Mouse (Mus musculus): ENCODE measurements around the gene 4930596D02Rik. TPM values are rescaled to one million over a fixed set of nuclear protein-coding genes. Genes with fewer than 3 reads are reported as not detected.

Gene 4930596D02Rik
- total RNA-seq (2012; rRNA removed) (not detected in 2 replicates), polyA plus RNA-seq (2012; ENCODE audit: insufficient read depth in 1 of 2, insufficient read length in 2 of 2, low read depth in 1 of 2, low replicate concordance in 2 of 2, missing spikeins in 1 of 2) (not detected)

- no peak for DNase-seq (ENCODE audit: low read depth, low spot score)
- Histone ChIP-seq H3K79me2 (ENCODE audit: control insufficient read depth, insufficient read depth, low read length, poor library complexity) (no peaks in the 10 kb centered on the region), H3K4me3 (ENCODE audit: control insufficient read depth in 1 of 2, insufficient read depth in 1 of 2, low read depth in 2 of 2, low read length in 2 of 2) (no peak within 1 kb of the TSS), H3K4me1 (ENCODE audit: control insufficient read depth in 1 of 2, insufficient read depth in 2 of 2, low read length in 2 of 2) (no peaks in the 10 kb centered on the region), H3K27me3 (ENCODE audit: control insufficient read depth in 1 of 2, insufficient read depth in 2 of 2, low read length in 2 of 2) (no peaks in the 10 kb centered on the region), H3K9me3 (replicated peaks; ENCODE audit: insufficient read depth, low read length) (no peaks in the 10 kb centered on the region), H3K27ac (ENCODE audit: control insufficient read depth, low read depth, low read length) (no peak within 1 kb of the TSS), H3K36me3 (ENCODE audit: control insufficient read depth in 1 of 2, insufficient read depth in 2 of 2, low read length in 2 of 2) (no peaks in the 10 kb centered on the region), H3K9ac (ENCODE audit: control insufficient read depth, low read depth, low read length, poor library complexity, severe bottlenecking) (no peak within 1 kb of the TSS)
- TF ChIP-seq KAT2A (conservative IDR thresholded peaks at IDR 0.05; ENCODE audit: low read depth, low read length) (no peak), MAX (IDR thresholded peaks at IDR 0.05; ENCODE audit: low read length) (no peak), NELFE (IDR thresholded peaks at IDR 0.05; ENCODE audit: low read depth, low read length) (no peak), E2F4 (IDR thresholded peaks at IDR 0.05; ENCODE audit: borderline replicate concordance, low read depth, low read length) (no peak), BHLHE40 (IDR thresholded peaks at IDR 0.05; ENCODE audit: borderline replicate concordance, low read depth, low read length) (no peak), POLR2AphosphoS5 (IDR thresholded peaks at IDR 0.05; ENCODE audit: borderline replicate concordance, low read depth, low read length) (no peak), MYB (IDR thresholded peaks at IDR 0.05; ENCODE audit: low read depth, low read length) (no peak), GATA1 (IDR thresholded peaks at IDR 0.05; ENCODE audit: low read depth, low read length) (no peak), RCOR1 (IDR thresholded peaks at IDR 0.05; ENCODE audit: low read depth, low read length) (no peak), TBP (IDR thresholded peaks at IDR 0.05; ENCODE audit: low read depth, low read length) (no peak), MAZ (IDR thresholded peaks at IDR 0.05; ENCODE audit: low read depth, low read length) (no peak), MEF2A (IDR thresholded peaks at IDR 0.05; ENCODE audit: extremely low read depth, insufficient replicate concordance, low read depth, low read length, poor library complexity, severe bottlenecking) (no peak), HCFC1 (IDR thresholded peaks at IDR 0.05; ENCODE audit: low read depth, low read length) (no peak), UBTF (IDR thresholded peaks at IDR 0.05; ENCODE audit: borderline replicate concordance, insufficient read depth, low read depth, low read length) (no peak)
Measured at GRCm38 (mm10) chr14:35811878-35812277, at the start of gene 4930596D02Rik. 4930596D02Rik (minus strand) TSS chr14:35811978.

DNA sequence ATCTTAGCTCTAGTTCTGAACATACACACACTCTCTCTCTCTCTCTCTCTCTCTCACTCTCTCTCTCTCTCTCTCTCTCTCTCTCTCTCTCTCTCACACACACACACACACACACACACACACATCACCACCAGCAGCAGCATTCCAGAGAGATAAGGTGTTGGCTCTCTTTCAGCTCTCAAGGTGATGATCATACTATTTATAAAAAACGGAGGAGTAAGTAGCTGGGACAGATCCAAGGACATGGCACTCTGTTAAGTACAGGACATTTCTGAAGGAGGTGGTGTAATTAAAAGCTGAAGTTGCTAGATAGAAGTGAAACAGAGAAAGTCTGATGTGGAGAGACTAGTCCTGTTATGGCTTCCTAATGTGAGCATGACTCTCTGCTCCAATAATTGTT, 41.5 kb upstream of the 4930596D02Rik start:
- H3K9me3 ChIP-seq (replicated peaks; ENCODE audit: insufficient read depth, low read length) = no peaks in the 10 kb centered on the region
- TF ChIP-seq SIN3A (IDR thresholded peaks at IDR 0.05; ENCODE audit: low read length) = no peak
- no peak for TF ChIP-seq MAZ (IDR thresholded peaks at IDR 0.05; ENCODE audit: low read depth, low read length)
- no peak for TF ChIP-seq CHD1 (IDR thresholded peaks at IDR 0.05; ENCODE audit: low read depth, low read length)
- no peak for TF ChIP-seq ETS1 (IDR thresholded peaks at IDR 0.05; ENCODE audit: low read depth, low read length)
- TF ChIP-seq NELFE (IDR thresholded peaks at IDR 0.05; ENCODE audit: low read depth, low read length) = no peak
- no peak for TF ChIP-seq TAL1 (IDR thresholded peaks at IDR 0.05; ENCODE audit: low read length)
- no peak for TF ChIP-seq CHD2 (IDR thresholded peaks at IDR 0.05; ENCODE audit: low read length)
- no peak for TF ChIP-seq CTCF (IDR thresholded peaks at IDR 0.05 in 2 of 3, conservative IDR thresholded peaks at IDR 0.05 in 1 of 3; ENCODE audit: control insufficient read depth in 1 of 3, insufficient read depth in 1 of 3, low read depth in 2 of 3, low read length in 3 of 3, poor library complexity in 1 of 3, severe bottlenecking in 1 of 3)
- TF ChIP-seq RCOR1 (IDR thresholded peaks at IDR 0.05; ENCODE audit: low read depth, low read length) = no peak
- TF ChIP-seq POLR2A (IDR thresholded peaks at IDR 0.05; ENCODE audit: control insufficient read depth in 1 of 2, insufficient read depth in 1 of 2, low read depth in 1 of 2, low read length in 2 of 2, poor library complexity in 1 of 2) = no peak
- TF ChIP-seq MYB (IDR thresholded peaks at IDR 0.05; ENCODE audit: low read depth, low read length) = no peak
- TF ChIP-seq ZKSCAN1 (IDR thresholded peaks at IDR 0.05; ENCODE audit: low read depth, low read length) = no peak
- TF ChIP-seq USF1 (IDR thresholded peaks at IDR 0.05; ENCODE audit: low read depth, low read length) = no peak
- no peak for DNase-seq (ENCODE audit: low read depth, low spot score)
- no peaks in the 10 kb centered on the region for H3K4me1 ChIP-seq (ENCODE audit: control insufficient read depth in 1 of 2, insufficient read depth in 2 of 2, low read length in 2 of 2)
- H3K27ac ChIP-seq (ENCODE audit: control insufficient read depth, low read depth, low read length) = no peak overlapping the region
- no peak overlapping the region for H3K4me3 ChIP-seq (ENCODE audit: control insufficient read depth in 1 of 2, insufficient read depth in 1 of 2, low read depth in 2 of 2, low read length in 2 of 2)
- H3K79me2 ChIP-seq (ENCODE audit: control insufficient read depth, insufficient read depth, low read length, poor library complexity) = no peaks in the 10 kb centered on the region
- H3K27me3 ChIP-seq (ENCODE audit: control insufficient read depth in 1 of 2, insufficient read depth in 2 of 2, low read length in 2 of 2) = no peaks in the 10 kb centered on the region
- no peaks in the 10 kb centered on the region for H3K36me3 ChIP-seq (ENCODE audit: control insufficient read depth in 1 of 2, insufficient read depth in 2 of 2, low read length in 2 of 2)
- H3K9ac ChIP-seq (ENCODE audit: control insufficient read depth, low read depth, low read length, poor library complexity, severe bottlenecking) = no peak overlapping the region
